Mouse (Mus musculus): ENCODE data around the gene Foxa3.

Foxa3 gene

DNA sequence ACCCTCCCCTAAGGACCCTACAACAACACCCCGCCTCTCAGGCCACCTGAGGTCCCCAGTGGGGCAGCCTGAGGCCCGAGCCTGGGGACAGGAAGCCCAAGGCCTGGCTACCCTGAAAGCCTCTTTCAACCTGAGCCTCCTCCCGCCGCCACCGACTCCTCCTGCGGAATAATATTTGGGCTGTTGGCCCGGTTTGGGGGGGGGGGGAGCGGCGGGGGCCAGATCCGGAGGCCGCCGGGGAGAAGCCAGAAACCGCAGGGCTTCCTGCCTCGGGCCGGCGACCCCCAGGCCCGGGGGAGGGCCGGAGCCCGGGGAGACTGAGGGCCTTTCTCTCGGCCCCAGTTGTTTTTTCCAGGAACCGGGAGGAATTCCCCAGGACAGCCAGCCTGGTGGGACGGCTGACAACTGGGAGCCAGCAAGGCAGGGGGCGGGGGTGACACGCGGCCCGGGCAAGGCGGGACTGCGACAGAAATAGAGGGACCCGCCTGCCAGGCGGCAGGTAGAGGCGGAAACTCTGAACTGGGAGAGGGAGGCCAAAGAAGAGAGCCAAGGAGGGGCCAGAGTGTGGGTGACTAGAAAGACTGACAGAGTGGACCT is 11.2 kb downstream of the Foxa3 start:
- POLR2A ChIA-PET, result interaction anchor here in 2 of 4 experiments (0.9 to 1.3 kb wide), 3 partner anchors 9 to 11 kb away, joined by 3 to 4 read pairs (median 4); partner anchors contain the start of gene Foxa3 (in 2 of the 2)
- CTCF ChIA-PET, result interaction anchor here in 2 of 4 experiments (0.6 to 1.2 kb wide), 4 partner anchors 11 to 162 kb away, joined by 3 to 6 read pairs (median 4); partner anchors contain the start of genes Foxa3 (in 1 of the 2) and Sympk (in 1 of the 2)

DNA sequence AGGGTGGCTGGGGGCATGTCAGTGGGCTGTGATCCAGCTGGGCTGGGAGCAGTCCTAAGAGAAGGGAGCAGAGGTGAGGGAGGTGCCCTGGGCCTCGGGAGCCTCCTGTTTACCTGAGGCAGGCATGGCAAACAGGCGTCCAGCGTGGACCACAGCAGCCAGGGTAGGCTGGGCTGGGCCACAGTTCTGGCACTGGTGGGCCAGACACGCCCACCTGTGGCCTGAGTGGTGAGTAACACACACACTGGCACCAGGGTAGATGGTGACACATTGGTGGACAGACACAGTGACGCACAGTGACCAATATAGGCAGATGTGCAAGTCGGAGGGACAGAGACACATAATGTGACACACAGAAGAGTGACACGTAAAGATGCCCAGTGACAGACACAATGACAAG is 12.8 kb downstream of the Foxa3 start:
- POLR2A ChIA-PET, result interaction anchor here in 2 of 4 experiments (1.0 to 1.1 kb wide), 2 partner anchors 13 to 43 kb away, joined by 3 read pairs; partner anchors contain the start of gene Foxa3 (in 1 of the 2)
- CTCF ChIA-PET, result no interaction called here

GRCm38 (mm10) chr7:19007026-19007977 is 16.0 kb downstream of the Foxa3 start:
- CTCF ChIA-PET, result interaction anchor here in 3 of 4 experiments (0.6 to 2.0 kb wide), 7 partner anchors 8 to 251 kb away, joined by 3 to 10 read pairs (median 5); partner anchors contain the start of genes Foxa3 (in 1 of the 3) and Six5 (in 1 of the 3)
- POLR2A ChIA-PET, result interaction anchor here in 2 of 4 experiments (0.6 to 1.7 kb wide), 5 partner anchors 15 to 122 kb away, joined by 3 to 5 read pairs (median 5); partner anchors contain the start of gene Foxa3 (in 1 of the 2)

DNA sequence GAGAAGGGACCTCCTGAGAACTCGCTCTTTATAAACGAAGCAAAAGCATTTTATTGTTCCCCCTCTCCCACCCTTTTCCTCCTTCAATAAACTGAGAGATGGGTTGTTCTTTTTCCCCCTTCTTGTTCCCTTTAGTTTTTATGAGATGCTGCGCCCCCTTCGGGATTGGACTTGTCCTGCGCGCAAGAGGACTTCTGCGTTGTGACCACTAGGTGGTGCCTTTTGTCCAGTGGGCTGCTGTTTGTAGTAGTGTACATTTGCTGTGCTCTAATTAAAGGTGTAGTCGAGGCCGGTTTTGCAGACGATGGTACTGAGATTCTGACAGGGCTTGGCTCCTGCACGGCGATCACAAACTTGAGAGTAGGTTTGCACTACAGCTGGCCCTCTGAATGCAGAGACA is 16.9 kb downstream of the Foxa3 start:
- CTCF ChIA-PET, result interaction anchor here in 3 of 4 experiments (0.7 to 2.0 kb wide), 4 partner anchors 9 to 251 kb away, joined by 3 to 10 read pairs (median 6); partner anchors contain the start of genes Foxa3 (in 1 of the 3) and Six5 (in 1 of the 3)

DNA sequence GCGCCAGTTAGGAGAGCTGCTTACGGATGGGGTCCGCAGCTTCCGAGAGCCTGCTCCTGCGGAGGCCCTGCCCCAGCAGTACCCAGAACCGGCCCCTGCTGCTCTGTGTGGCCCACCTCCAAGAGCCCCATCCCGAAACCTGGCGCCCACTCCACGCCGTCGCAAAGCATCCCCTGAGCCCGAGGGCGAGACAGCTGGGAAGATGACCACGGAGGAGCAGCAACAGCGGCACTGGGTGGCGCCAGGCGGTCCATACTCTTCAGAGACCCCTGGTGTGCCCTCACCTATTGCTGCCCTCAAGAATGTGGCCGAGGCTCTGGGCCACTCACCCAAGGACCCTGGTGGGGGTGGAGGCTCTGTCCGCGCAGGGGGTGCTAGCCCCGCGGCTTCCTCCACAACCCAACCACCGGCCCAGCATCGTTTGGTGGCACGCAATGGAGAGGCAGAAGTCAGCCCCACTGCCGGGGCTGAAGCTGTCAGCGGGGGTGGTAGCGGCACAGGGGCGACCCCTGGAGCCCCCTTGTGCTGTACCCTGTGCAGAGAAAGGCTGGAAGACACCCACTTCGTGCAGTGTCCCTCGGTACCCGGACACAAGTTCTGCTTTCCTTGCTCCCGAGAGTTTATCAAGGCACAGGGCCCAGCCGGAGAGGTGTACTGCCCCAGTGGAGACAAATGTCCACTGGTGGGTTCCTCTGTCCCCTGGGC is 17.8 kb downstream of the Foxa3 start:
- ChIA-PET CTCF (interaction anchor here (0.5 to 3.5 kb wide), 14 partner anchors 9 to 197 kb away, joined by 3 to 19 read pairs (median 4); partner anchors contain the start of genes Foxa3 (in 2 of the 4), Mypop (in 1 of the 4), Six5 (in 1 of the 4) and Sympk (in 1 of the 4)), POLR2A (interaction anchor here in 2 of 4 experiments (0.7 to 8.3 kb wide), 12 partner anchors 9 to 88 kb away, joined by 3 to 63 read pairs (median 5); partner anchors contain the start of genes Foxa3 (in 1 of the 2), Mypop (in 1 of the 2) and Six5 (in 1 of the 2))

More for the DNA sequence above, 16.9 kb downstream of the Foxa3 start:
- POLR2A ChIA-PET, result interaction anchor here in 2 of 4 experiments (1.3 to 8.3 kb wide), 4 partner anchors 15 to 22 kb away, joined by 3 to 63 read pairs (median 6); partner anchors contain the start of genes Foxa3 (in 1 of the 2) and Mypop (in 1 of the 2)

DNA sequence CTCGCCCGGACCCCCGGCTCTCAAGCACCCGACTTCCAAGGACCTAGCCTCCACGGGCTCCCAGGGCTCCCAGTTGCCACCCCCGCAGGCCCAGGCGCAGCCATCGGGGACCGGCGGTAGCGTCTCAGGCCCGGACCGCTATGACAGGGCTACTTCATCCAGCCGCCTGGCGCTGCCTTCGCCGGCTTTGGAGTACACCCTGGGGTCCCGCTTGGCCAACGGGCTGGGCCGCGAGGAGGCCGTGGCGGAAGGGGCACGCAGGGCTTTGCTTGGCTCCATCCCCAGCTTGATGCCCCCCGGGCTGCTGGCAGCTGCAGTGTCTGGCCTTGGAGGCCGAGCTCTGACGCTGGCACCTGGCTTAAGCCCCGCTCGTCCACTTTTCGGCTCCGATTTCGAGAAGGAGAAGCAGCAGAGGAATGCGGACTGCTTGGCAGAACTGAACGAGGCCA is 18.7 kb downstream of the Foxa3 start:
- POLR2A ChIA-PET, result interaction anchor here in 3 of 4 experiments (0.6 to 8.3 kb wide), 17 partner anchors 10 to 111 kb away, joined by 3 to 63 read pairs (median 3); partner anchors contain the start of genes Foxa3 (in 2 of the 3), Mypop (in 1 of the 3) and Six5 (in 1 of the 3)

DNA sequence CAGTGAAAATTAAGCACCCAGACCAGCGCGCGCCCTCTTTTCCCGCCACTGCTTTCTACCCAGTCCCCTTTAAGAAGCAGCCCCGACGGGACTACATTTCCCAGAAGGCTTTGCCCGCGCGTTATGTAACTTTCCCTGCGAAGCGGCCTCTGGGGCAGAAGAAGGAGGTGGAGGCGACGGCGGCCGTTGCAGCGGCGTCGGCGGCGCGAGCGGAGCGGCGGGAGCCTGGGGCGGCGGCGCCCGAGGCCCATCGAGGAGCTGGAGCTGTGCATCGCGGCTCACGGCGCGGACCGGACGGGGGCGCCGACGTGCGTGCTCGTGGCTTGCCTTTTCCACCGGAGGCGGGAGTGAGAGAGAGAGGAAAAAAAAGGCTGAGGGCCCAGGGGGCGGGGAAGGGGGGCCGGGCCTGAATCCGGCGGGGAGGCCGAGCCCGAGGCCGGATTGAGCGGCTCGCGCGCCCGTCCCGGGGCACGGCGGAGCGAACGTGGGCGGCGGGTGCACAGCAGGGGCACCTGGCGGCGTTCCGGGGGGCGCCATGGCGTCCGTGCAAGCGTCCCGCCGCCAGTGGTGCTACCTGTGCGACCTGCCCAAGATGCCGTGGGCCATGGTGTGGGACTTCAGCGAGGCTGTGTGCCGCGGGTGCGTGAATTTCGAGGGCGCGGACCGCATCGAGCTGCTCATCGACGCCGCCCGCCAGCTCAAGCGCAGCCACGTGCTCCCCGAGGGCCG is 19.3 kb downstream of the Foxa3 start, which contains the start of gene Irf2bp1:
Irf2bp1 (plus strand) TSS at position 143 of the 729 bp plus-strand sequence.
- POLR2A ChIA-PET, result interaction anchor here in 3 of 4 experiments (0.5 to 8.3 kb wide), 27 partner anchors 7 to 146 kb away, joined by 3 to 63 read pairs (median 3); partner anchors contain the start of genes Foxa3 (in 2 of the 3), Mypop (in 2 of the 3), Six5 (in 1 of the 3) and Snrpd2 (in 1 of the 3)

More for the DNA sequence above, 18.7 kb downstream of the Foxa3 start:
- CTCF ChIA-PET, result interaction anchor here (0.5 to 3.5 kb wide), 17 partner anchors 10 to 197 kb away, joined by 3 to 19 read pairs (median 3); partner anchors contain the start of genes Foxa3 (in 2 of the 4), Six5 (in 1 of the 4) and Sympk (in 1 of the 4)

GRCm38 (mm10) chr7:19002848-19003498 is 20.4 kb downstream of the Foxa3 start:
- CTCF ChIA-PET, result interaction anchor here (0.5 to 3.5 kb wide), 18 partner anchors 12 to 671 kb away, joined by 3 to 19 read pairs (median 4); partner anchors contain the start of genes Foxa3 (in 2 of the 4), Rsph6a (in 2 of the 4), Fbxo46 (in 1 of the 4) and Mypop (in 1 of the 4)
- POLR2A ChIA-PET, result interaction anchor here in 3 of 4 experiments (0.5 to 8.3 kb wide), 43 partner anchors 8 to 678 kb away, joined by 3 to 63 read pairs (median 4); partner anchors contain the start of genes Foxa3 (in 3 of the 3), Mypop (in 2 of the 3), Apoc4 (in 1 of the 3) and Eml2 (in 1 of the 3)

More for the DNA sequence above, 19.3 kb downstream of the Foxa3 start, which contains the start of gene Irf2bp1:
- CTCF ChIA-PET, result interaction anchor here (0.5 to 3.5 kb wide), 18 partner anchors 11 to 514 kb away, joined by 3 to 19 read pairs (median 4); partner anchors contain the start of genes Foxa3 (in 2 of the 4), Fbxo46 (in 1 of the 4), Mypop (in 1 of the 4) and Nanos2 (in 1 of the 4)

GRCm38 (mm10) chr7:19002115-19002514 is 21.2 kb downstream of the Foxa3 start:
- ChIA-PET CTCF (interaction anchor here in 2 of 4 experiments (1.1 to 3.5 kb wide), 2 partner anchors 52 to 91 kb away, joined by 3 to 19 read pairs; partner anchors contain the start of genes Rsph6a (in 1 of the 2) and Six5 (in 1 of the 2)), POLR2A (interaction anchor here in 3 of 4 experiments (0.6 to 8.3 kb wide), 15 partner anchors 11 to 207 kb away, joined by 3 to 63 read pairs (median 5); partner anchors contain the start of genes Foxa3 (in 3 of the 3), Mypop (in 2 of the 3), Eml2 (in 1 of the 3) and Nova2 (in 1 of the 3))

GRCm38 (mm10) chr7:19001807-19002085 is 21.6 kb downstream of the Foxa3 start:
- ChIA-PET CTCF (no interaction called here), POLR2A (interaction anchor here in 2 of 4 experiments (1.3 to 8.3 kb wide), 5 partner anchors 10 to 92 kb away, joined by 3 to 63 read pairs (median 10); partner anchors contain the start of gene Mypop (in 2 of the 2))

DNA sequence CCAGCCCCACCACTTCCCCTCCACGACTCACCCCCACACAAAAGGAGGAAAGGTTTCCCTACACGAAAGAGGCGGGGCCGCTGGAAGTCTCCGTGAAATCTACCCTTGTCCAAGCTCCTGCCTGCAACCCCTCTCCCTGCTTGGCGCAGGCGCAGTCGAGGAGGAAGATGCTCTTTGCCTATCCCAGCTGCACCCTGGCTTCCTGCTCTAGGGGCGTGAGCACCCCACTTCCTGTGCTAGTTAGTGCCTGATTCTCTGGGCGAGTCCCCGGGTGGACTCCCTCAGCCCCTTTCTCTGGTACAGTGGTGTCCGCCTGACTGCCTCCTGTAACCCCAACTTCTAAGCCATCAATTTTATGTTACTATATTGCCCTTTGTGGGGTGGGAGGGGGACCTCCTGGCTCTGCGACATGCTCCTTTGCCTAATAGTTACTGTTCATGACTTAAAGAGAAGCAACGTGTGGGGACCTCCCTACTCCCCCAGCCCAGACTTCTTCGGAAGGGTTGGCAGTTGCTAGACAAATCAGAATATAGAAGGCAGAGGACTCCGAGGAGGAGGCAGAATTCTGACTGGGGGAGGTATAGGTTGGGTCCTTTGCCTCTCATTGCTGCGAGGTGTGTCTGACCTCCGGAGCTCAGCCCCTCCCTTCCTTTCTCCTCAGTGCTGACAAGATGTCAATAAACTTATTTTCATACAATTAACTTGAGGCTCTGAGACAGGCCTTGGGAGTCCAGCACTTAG is 22.1 kb downstream of the Foxa3 start:
- ChIA-PET POLR2A (interaction anchor here in 3 of 4 experiments (0.6 to 8.3 kb wide), 22 partner anchors 10 to 117 kb away, joined by 3 to 63 read pairs (median 4); partner anchors contain the start of genes Ccdc61 (in 2 of the 3), Mypop (in 2 of the 3), Foxa3 (in 1 of the 3) and Nova2 (in 1 of the 3)), CTCF (interaction anchor here in 3 of 4 experiments (0.5 to 1.4 kb wide), 11 partner anchors 9 to 109 kb away, joined by 3 to 8 read pairs (median 3); no protein-coding TSS in a partner anchor)

DNA sequence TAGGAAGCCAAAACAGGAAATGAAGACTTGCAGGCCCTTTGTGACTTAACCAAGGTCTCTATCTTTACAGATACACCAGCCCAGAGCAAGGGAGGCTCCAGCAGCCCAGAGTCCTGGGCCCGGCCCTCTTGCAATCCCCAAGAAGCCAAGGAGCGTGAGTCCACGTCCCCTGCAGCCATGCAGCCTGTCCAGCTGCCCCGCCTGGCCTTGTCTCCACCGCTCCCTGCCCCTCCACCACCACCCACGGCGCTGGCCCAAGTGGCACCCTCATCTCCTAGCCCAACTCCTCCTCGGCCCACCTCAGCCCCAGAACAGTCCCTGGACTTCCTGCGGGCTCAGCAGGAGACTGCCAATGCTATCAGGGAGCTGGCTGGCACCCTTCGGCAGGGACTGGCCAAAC is 22.9 kb downstream of the Foxa3 start:
- CTCF ChIA-PET, result interaction anchor here in 2 of 4 experiments (0.6 to 1.4 kb wide), 9 partner anchors 8 to 108 kb away, joined by 3 to 8 read pairs (median 3); no protein-coding TSS in a partner anchor

DNA sequence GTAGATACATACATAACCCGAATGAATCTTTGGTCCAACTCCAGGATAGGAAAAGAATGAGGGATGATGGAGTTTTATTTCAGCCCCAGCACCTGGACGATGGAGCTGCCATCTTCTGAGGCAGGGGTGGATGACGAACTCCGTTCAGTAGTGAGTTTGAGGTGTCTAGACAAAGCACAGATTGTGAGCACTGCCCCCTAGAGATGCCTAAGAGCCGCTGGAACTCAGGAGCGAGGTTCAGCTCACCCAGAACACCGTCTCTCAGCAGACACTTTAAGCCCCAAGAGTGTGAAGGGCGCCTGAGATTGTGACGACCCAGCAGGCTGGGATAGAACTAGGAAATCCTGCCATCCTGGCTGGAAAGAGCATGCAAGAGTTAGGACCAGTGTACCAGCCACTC is 24.5 kb downstream of the Foxa3 start:
- ChIA-PET POLR2A (interaction anchor here in 1 of 4 experiments (8.3 kb wide), 1 partner anchor 8 kb away, joined by 63 read pairs; the partner anchor contains the start of gene Mypop), CTCF (interaction anchor here in 3 of 4 experiments (0.5 to 1.6 kb wide), 4 partner anchors 8 to 297 kb away, joined by 3 to 7 read pairs (median 4); partner anchors contain the start of gene Mypop (in 1 of the 3))

More for the DNA sequence above, 22.9 kb downstream of the Foxa3 start:
- POLR2A ChIA-PET, result interaction anchor here in 3 of 4 experiments (0.6 to 8.3 kb wide), 19 partner anchors 9 to 116 kb away, joined by 3 to 63 read pairs (median 4); partner anchors contain the start of genes Ccdc61 (in 2 of the 3), Mypop (in 2 of the 3), Foxa3 (in 1 of the 3) and Nova2 (in 1 of the 3)

- POLR2A ChIA-PET, result interaction anchor here in 3 of 4 experiments (0.6 to 5.1 kb wide), 7 partner anchors 9 to 351 kb away, joined by 3 to 63 read pairs (median 4); partner anchors contain the start of genes Ercc1 (in 1 of the 3) and Irf2bp1 (in 1 of the 3)
- CTCF ChIA-PET, result interaction anchor here in 1 of 4 experiments (0.7 to 1.5 kb wide), 2 partner anchors 8 to 21 kb away, joined by 3 to 8 read pairs; no protein-coding TSS in a partner anchor
These were observed 30.3 kb downstream of the Foxa3 start for GRCm38 (mm10) chr7:18993036-18993435.
